In the genomic region with DNA sequence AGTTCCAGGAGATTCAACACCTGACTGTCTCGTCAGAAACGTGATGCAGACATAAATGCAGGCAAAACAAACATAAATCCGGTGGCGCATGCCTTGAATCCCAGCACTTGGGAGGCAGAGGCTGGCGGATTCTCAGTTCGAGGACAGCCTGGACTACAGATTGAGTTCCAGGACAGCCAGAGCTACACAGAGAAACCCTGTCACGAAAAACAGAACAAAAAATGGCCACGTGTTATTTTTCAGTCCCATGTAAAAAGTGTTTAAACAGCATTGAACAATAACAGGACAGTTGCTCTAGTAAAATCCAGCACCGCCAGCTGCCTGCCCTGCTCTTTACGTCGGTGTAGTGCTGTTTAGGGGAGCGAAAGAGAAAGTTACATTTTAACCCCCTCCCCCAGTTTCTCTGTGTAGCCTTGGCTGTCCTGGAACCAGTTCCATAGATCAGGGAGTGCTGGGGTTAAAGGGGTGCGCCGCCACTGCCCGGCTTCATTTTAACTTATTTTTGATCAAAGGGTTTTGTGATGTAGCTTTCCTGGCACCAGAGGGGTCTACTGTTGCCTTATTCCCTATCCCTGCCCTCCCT, we compare ENCODE assay signal across 8 mouse cellular contexts. TPM values are rescaled to one million over a fixed set of nuclear protein-coding genes. Genes with fewer than 3 reads are reported as not detected.
DNase-seq lines count a peak whose midpoint lies in the region; ATAC-seq and TF ChIP-seq lines count a peak whose summit lies in the region.
"Had no signal": no experiment of that assay in that cellular context is flagged by ENCODE, and none has a peak within 500 bp of the region (broad histone marks: within the 10 kb centered on the region; RNA-seq: fewer than 3 reads in every experiment).

No protein-coding gene starts in this region.

- peak overlapping the region; percentile 79 for H3K4me3 ChIP-seq in C2C12 (ENCODE audit: insufficient read depth, poor library complexity, severe bottlenecking)
- H3K4me3 ChIP-seq in embryonic facial prominence, embryonic 13.5 days: peak overlapping the region; percentile 81
- peak overlapping the region; percentile 64 for H3K4me3 ChIP-seq in intestine, embryonic 14.5 days (ENCODE audit: low read depth, low read length)
- H3K4me3 ChIP-seq in lung, embryonic 15.5 days: peak overlapping the region; percentile 90
- peak overlapping the region; percentile 82 for H3K4me3 ChIP-seq in stomach, embryonic 16.5 days (replicated peaks; ENCODE audit: low read length)

- peak; percentile 74 for DNase-seq in 3T3-L1 (ENCODE audit: low read depth, low spot score)
- DNase-seq in intestine, embryonic 14.5 days (ENCODE audit: low spot score): peak; percentile 66
- no peak for DNase-seq in layer of hippocampus, adult 18-20 months (ENCODE audit: low spot score in 2 of 2)

- under 1% methylated on average over 15 of the region's 15 CpGs for WGBS in embryonic facial prominence, embryonic 13.5 days
- WGBS in intestine, embryonic 14.5 days: 1% methylated on average over 15 of the region's 15 CpGs
- under 1% methylated on average over 15 of the region's 15 CpGs for WGBS in lung, embryonic 15.5 days
- WGBS in stomach, embryonic 16.5 days: under 1% methylated on average over 15 of the region's 15 CpGs

- peaks cover 44% of the 10 kb centered on the region for H3K36me3 ChIP-seq in C2C12 (ENCODE audit: control insufficient read depth, insufficient read depth)
- H3K36me3 ChIP-seq in embryonic facial prominence, embryonic 13.5 days: peaks cover 41% of the 10 kb centered on the region
- peaks cover 40% of the 10 kb centered on the region for H3K36me3 ChIP-seq in intestine, embryonic 14.5 days (ENCODE audit: control insufficient read depth, insufficient read depth, low read length)
- H3K36me3 ChIP-seq in lung, embryonic 15.5 days: peaks cover 37% of the 10 kb centered on the region
- H3K36me3 ChIP-seq in stomach, embryonic 16.5 days (ENCODE audit: control insufficient read depth, insufficient read depth, low read length): 0 out of 2 replicates have a peak, but pooled peaks cover 5% of the 10 kb centered on the region

- peak overlapping the region; percentile 100 for H3K27ac ChIP-seq in embryonic facial prominence, embryonic 13.5 days
- H3K27ac ChIP-seq in intestine, embryonic 14.5 days (ENCODE audit: low read depth): peak overlapping the region; percentile 99
- peak overlapping the region; percentile 100 for H3K27ac ChIP-seq in lung, embryonic 15.5 days
- peak overlapping the region; percentile 97 for H3K27ac ChIP-seq in stomach, embryonic 16.5 days (ENCODE audit: low read length)

- H3K79me2 ChIP-seq in C2C12 (ENCODE audit: control insufficient read depth, insufficient read depth): peaks cover 80% of the 10 kb centered on the region

- peak overlapping the region; percentile 85 for H3ac ChIP-seq in C2C12 (ENCODE audit: control insufficient read depth, insufficient read length, low read depth)

- ATAC-seq in embryonic facial prominence, embryonic 13.5 days (ENCODE audit: insufficient number of reproducible peaks, insufficient read depth, low FRiP score, low TSS enrichment, low read depth): no peak
- ATAC-seq in intestine, embryonic 14.5 days (replicated peaks; ENCODE audit: low FRiP score, low TSS enrichment, low read depth): no peak
- ATAC-seq in lung, embryonic 15.5 days (ENCODE audit: borderline replicate concordance, extremely low read depth, low FRiP score, low TSS enrichment): 0 out of 2 replicates have a peak, but pooled peaks have one; percentile 0
- ATAC-seq in stomach, embryonic 16.5 days (ENCODE audit: insufficient read depth, low FRiP score): no peak

- peaks cover 34% of the 10 kb centered on the region for H3K4me1 ChIP-seq in embryonic facial prominence, embryonic 13.5 days
- H3K4me1 ChIP-seq in intestine, embryonic 14.5 days (replicated peaks; ENCODE audit: control insufficient read depth, insufficient read depth, low read length): peaks cover 14% of the 10 kb centered on the region
- peaks cover 34% of the 10 kb centered on the region for H3K4me1 ChIP-seq in lung, embryonic 15.5 days
- H3K4me1 ChIP-seq in stomach, embryonic 16.5 days (ENCODE audit: control insufficient read depth, insufficient read depth, low read length): peaks cover 18% of the 10 kb centered on the region

- H3K9ac ChIP-seq in embryonic facial prominence, embryonic 13.5 days: peak overlapping the region; percentile 95
- peak overlapping the region; percentile 69 for H3K9ac ChIP-seq in intestine, embryonic 14.5 days (ENCODE audit: low read length)
- H3K9ac ChIP-seq in lung, embryonic 15.5 days: peak overlapping the region; percentile 81
- H3K9ac ChIP-seq in stomach, embryonic 16.5 days (ENCODE audit: low read length): peak overlapping the region; percentile 83

- H3K27me3 ChIP-seq in C2C12 (ENCODE audit: control insufficient read depth, insufficient read depth, insufficient read length): no peaks in the 10 kb centered on the region
- H3K27me3 ChIP-seq in embryonic facial prominence, embryonic 13.5 days: no peaks in the 10 kb centered on the region
- no peaks in the 10 kb centered on the region for H3K27me3 ChIP-seq in intestine, embryonic 14.5 days (replicated peaks; ENCODE audit: control insufficient read depth, insufficient read depth, low read length)
- no peaks in the 10 kb centered on the region for H3K27me3 ChIP-seq in lung, embryonic 15.5 days
- no peaks in the 10 kb centered on the region for H3K27me3 ChIP-seq in stomach, embryonic 16.5 days (ENCODE audit: control insufficient read depth, insufficient read depth, low read length)

- no peaks in the 10 kb centered on the region for H3K9me3 ChIP-seq in embryonic facial prominence, embryonic 13.5 days
- no peaks in the 10 kb centered on the region for H3K9me3 ChIP-seq in intestine, embryonic 14.5 days (ENCODE audit: control insufficient read depth, low read length)
- H3K9me3 ChIP-seq in lung, embryonic 15.5 days: no peaks in the 10 kb centered on the region
- H3K9me3 ChIP-seq in stomach, embryonic 16.5 days (replicated peaks; ENCODE audit: control insufficient read depth, low read length): no peaks in the 10 kb centered on the region

- H3K4me2 ChIP-seq in embryonic facial prominence, embryonic 13.5 days: peak overlapping the region; percentile 80
- peak overlapping the region; percentile 84 for H3K4me2 ChIP-seq in intestine, embryonic 14.5 days (ENCODE audit: low read length)
- H3K4me2 ChIP-seq in lung, embryonic 15.5 days: peak overlapping the region; percentile 85
- H3K4me2 ChIP-seq in stomach, embryonic 16.5 days (ENCODE audit: low read depth, low read length): peak overlapping the region; percentile 79

- TF ChIP-seq CTCF in C2C12 (IDR thresholded peaks at IDR 0.05; ENCODE audit: control insufficient read depth, insufficient read depth, insufficient read length): no peak

- peaks cover 54% of the 10 kb centered on the region for H3K79me3 ChIP-seq in C2C12 (ENCODE audit: low read depth)

TF ChIP-seq in C2C12, 6 proteins besides CTCF, POLR2A, EP300 and RAD21:
- TF ChIP-seq FOSL1 (IDR thresholded peaks at IDR 0.05; ENCODE audit: insufficient read depth, low read length, poor library complexity, severe bottlenecking) (no peak), MYOD1 (IDR thresholded peaks at IDR 0.05; ENCODE audit: control insufficient read depth, insufficient read length, low read depth) (no peak), MAX (IDR thresholded peaks at IDR 0.05) (no peak), CEBPB (IDR thresholded peaks at IDR 0.05; ENCODE audit: low read depth) (no peak), MYOG (IDR thresholded peaks at IDR 0.05; ENCODE audit: control insufficient read depth, extremely low read depth, insufficient read length) (no peak), USF1 (IDR thresholded peaks at IDR 0.05; ENCODE audit: low read depth) (no peak)

RNA-seq across cellular contexts. Expression of a gene that starts 0.9 kb away (rescaled TPM):
- polyA plus RNA-seq in C2C12 (2012; fragmentation: generic; extraction: Trizol): 52.0 TPM
- 30.1 and 43.4 TPM in 2 replicates for polyA plus RNA-seq in embryonic facial prominence, embryonic 13.5 days (2015; fragmentation: Nextera tagmentation; extraction: Ambion mirVana)
- polyA plus RNA-seq in intestine, embryonic 14.5 days (2014; fragmentation: Nextera tagmentation; extraction: Ambion mirVana): 15.5 and 15.7 TPM in 2 replicates
- 29.1 and 32.3 TPM in 2 replicates for polyA plus RNA-seq in lung, embryonic 15.5 days (2015; fragmentation: Nextera tagmentation; extraction: Ambion mirVana)
- 28.6 and 31.0 TPM in 2 replicates for polyA plus RNA-seq in stomach, embryonic 16.5 days (2015; fragmentation: Nextera tagmentation; extraction: Ambion mirVana)
- 100 to 1,000 TPM; 163 to 179 TPM for total RNA-seq in layer of hippocampus, adult 18-20 months (2021)

RNA-seq across cellular contexts. Expression of a gene that starts 9.2 kb away (rescaled TPM):
- polyA plus RNA-seq in C2C12 (2012; fragmentation: generic; extraction: Trizol): 321 TPM
- polyA plus RNA-seq in embryonic facial prominence, embryonic 13.5 days (2015; fragmentation: Nextera tagmentation; extraction: Ambion mirVana): 133 and 146 TPM in 2 replicates
- polyA plus RNA-seq in intestine, embryonic 14.5 days (2014; fragmentation: Nextera tagmentation; extraction: Ambion mirVana): 115 and 143 TPM in 2 replicates
- 107 and 118 TPM in 2 replicates for polyA plus RNA-seq in lung, embryonic 15.5 days (2015; fragmentation: Nextera tagmentation; extraction: Ambion mirVana)
- 63.4 and 64.0 TPM in 2 replicates for polyA plus RNA-seq in stomach, embryonic 16.5 days (2015; fragmentation: Nextera tagmentation; extraction: Ambion mirVana)
- 100 to 1,000 TPM; 132 to 133 TPM for total RNA-seq in layer of hippocampus, adult 18-20 months (2021)

RNA-seq across cellular contexts. Expression of a gene that starts 10.7 kb away (rescaled TPM):
- 253 TPM for polyA plus RNA-seq in C2C12 (2012; fragmentation: generic; extraction: Trizol)
- 126 and 139 TPM in 2 replicates for polyA plus RNA-seq in embryonic facial prominence, embryonic 13.5 days (2015; fragmentation: Nextera tagmentation; extraction: Ambion mirVana)
- polyA plus RNA-seq in intestine, embryonic 14.5 days (2014; fragmentation: Nextera tagmentation; extraction: Ambion mirVana): 95.9 and 105 TPM in 2 replicates
- polyA plus RNA-seq in lung, embryonic 15.5 days (2015; fragmentation: Nextera tagmentation; extraction: Ambion mirVana): 124 and 128 TPM in 2 replicates
- 108 and 110 TPM in 2 replicates for polyA plus RNA-seq in stomach, embryonic 16.5 days (2015; fragmentation: Nextera tagmentation; extraction: Ambion mirVana)
- total RNA-seq in layer of hippocampus, adult 18-20 months (2021): 100 to 1,000 TPM; 122 to 125 TPM

RNA-seq across cellular contexts. Expression of a gene that starts 21.5 kb away (rescaled TPM):
- polyA plus RNA-seq in C2C12 (2012; fragmentation: generic; extraction: Trizol): 0.04 TPM
- 0.14 TPM in 1 of 2 replicates, not detected in the other for polyA plus RNA-seq in embryonic facial prominence, embryonic 13.5 days (2015; fragmentation: Nextera tagmentation; extraction: Ambion mirVana)
- not detected in 2 replicates for polyA plus RNA-seq in intestine, embryonic 14.5 days (2014; fragmentation: Nextera tagmentation; extraction: Ambion mirVana)
- polyA plus RNA-seq in lung, embryonic 15.5 days (2015; fragmentation: Nextera tagmentation; extraction: Ambion mirVana): not detected in 2 replicates
- polyA plus RNA-seq in stomach, embryonic 16.5 days (2015; fragmentation: Nextera tagmentation; extraction: Ambion mirVana): 0.30 and 0.42 TPM in 2 replicates
- total RNA-seq in layer of hippocampus, adult 18-20 months (2021): not detected
- total RNA-seq: heart, postnatal 14 days had no signal

RNA-seq across cellular contexts. Expression of a gene that starts 24.0 kb away (rescaled TPM):
- 20.0 TPM for polyA plus RNA-seq in C2C12 (2012; fragmentation: generic; extraction: Trizol)
- 36.7 and 38.2 TPM in 2 replicates for polyA plus RNA-seq in embryonic facial prominence, embryonic 13.5 days (2015; fragmentation: Nextera tagmentation; extraction: Ambion mirVana)
- polyA plus RNA-seq in intestine, embryonic 14.5 days (2014; fragmentation: Nextera tagmentation; extraction: Ambion mirVana): 26.2 and 26.9 TPM in 2 replicates
- 27.9 and 28.4 TPM in 2 replicates for polyA plus RNA-seq in lung, embryonic 15.5 days (2015; fragmentation: Nextera tagmentation; extraction: Ambion mirVana)
- 28.1 and 29.9 TPM in 2 replicates for polyA plus RNA-seq in stomach, embryonic 16.5 days (2015; fragmentation: Nextera tagmentation; extraction: Ambion mirVana)
- 10 to 100 TPM; 19.3 to 19.8 TPM for total RNA-seq in layer of hippocampus, adult 18-20 months (2021)

Comparison
In these comparisons a context has a peak if more than half of its experiments do, and no peak if none do; other contexts are left out.
1. DNase-seq: peak in 3T3-L1 (single experiment) and intestine, embryonic 14.5 days (single experiment); none in layer of hippocampus, adult 18-20 months (0 of 2).
2. Peak in every context shown above with its lines, with median percentiles within 50 percentile points of each other: H3K4me3 ChIP-seq, H3K27ac ChIP-seq, H3K4me2 ChIP-seq and H3K9ac ChIP-seq.